7 mouse cellular contexts compared by ENCODE assay signal in genomic region chr2:49450467-49450866, GRCm38 (mm10). TPM values are rescaled to one million over a fixed set of nuclear protein-coding genes. Genes with fewer than 3 reads are reported as not detected.
A peak's percentile ranks its signal among the peaks of the same experiment; 100 is the strongest.
DNase-seq lines count a peak whose midpoint lies in the region; ATAC-seq and TF ChIP-seq lines count a peak whose summit lies in the region.

No protein-coding gene starts in this region.

- 0 out of 2 replicates have a peak overlapping the region, but pooled peaks have one; percentile 95 for H3K9ac ChIP-seq in lung, postnatal 0 days (replicated peaks; ENCODE audit: low read depth)
- peak overlapping the region; percentile 97 for H3K9ac ChIP-seq in forebrain, embryonic 11.5 days (ENCODE audit: low read length)
- peak overlapping the region; percentile 88 for H3K9ac ChIP-seq in limb, embryonic 13.5 days
- peak overlapping the region; percentile 93; the same call in 1 of the 2 replicates for H3K9ac ChIP-seq in stomach, embryonic 14.5 days (replicated peaks; ENCODE audit: low read depth, low read length)

- ATAC-seq in lung, postnatal 0 days = no peak
- no peak for ATAC-seq in forebrain, embryonic 11.5 days (replicated peaks; ENCODE audit: low FRiP score)
- ATAC-seq in limb, embryonic 13.5 days (ENCODE audit: low FRiP score, low read depth) = no peak
- no peak for ATAC-seq in stomach, embryonic 14.5 days (ENCODE audit: insufficient number of reproducible peaks, insufficient read depth, low FRiP score, low read depth)

- H3K27ac ChIP-seq in lung, postnatal 0 days (ENCODE audit: low read length) = no peak overlapping the region
- H3K27ac ChIP-seq in forebrain, embryonic 11.5 days (ENCODE audit: low read depth, low read length) = peak overlapping the region; percentile 99; the same call in 1 of the 2 replicates
- H3K27ac ChIP-seq in limb, embryonic 13.5 days = no peak overlapping the region
- H3K27ac ChIP-seq in stomach, embryonic 14.5 days (ENCODE audit: low read length) = no peak overlapping the region

- peak overlapping the region; percentile 90 for H3K4me2 ChIP-seq in lung, postnatal 0 days (replicated peaks; ENCODE audit: low read depth, low read length)
- peak overlapping the region; percentile 81 for H3K4me2 ChIP-seq in forebrain, embryonic 11.5 days (ENCODE audit: low read depth, low read length, severe bottlenecking)
- peak overlapping the region; percentile 90 for H3K4me2 ChIP-seq in limb, embryonic 13.5 days (replicated peaks)
- H3K4me2 ChIP-seq in stomach, embryonic 14.5 days (replicated peaks; ENCODE audit: low read depth, low read length) = peak overlapping the region; percentile 47

- DNase-seq in lung, postnatal 0 days (ENCODE audit: low spot score) = peak; percentile 5
- DNase-seq in lung, adult 18-20 months = no peak
- no peak for DNase-seq in forebrain, embryonic 11.5 days (ENCODE audit: low spot score)
- DNase-seq in right cerebral cortex, postnatal 14 days = no peak
- no peak for DNase-seq in adrenal gland, postnatal 14 days

- H3K4me3 ChIP-seq in lung, postnatal 0 days (ENCODE audit: low read depth, low read length) = peak overlapping the region; percentile 94
- H3K4me3 ChIP-seq in forebrain, embryonic 11.5 days (ENCODE audit: low read depth, low read length) = peak overlapping the region; percentile 87
- peak overlapping the region; percentile 98 for H3K4me3 ChIP-seq in limb, embryonic 13.5 days
- H3K4me3 ChIP-seq in stomach, embryonic 14.5 days (ENCODE audit: low read depth, low read length) = peak overlapping the region; percentile 91

- H3K36me3 ChIP-seq in lung, postnatal 0 days (ENCODE audit: insufficient read depth, low read length) = no peaks in the 10 kb centered on the region
- no peaks in the 10 kb centered on the region for H3K36me3 ChIP-seq in forebrain, embryonic 11.5 days (ENCODE audit: control insufficient read depth, insufficient read depth, low read length)
- H3K36me3 ChIP-seq in limb, embryonic 13.5 days = no peaks in the 10 kb centered on the region
- H3K36me3 ChIP-seq in stomach, embryonic 14.5 days (ENCODE audit: control insufficient read depth, insufficient read depth, low read length) = no peaks in the 10 kb centered on the region

- WGBS in lung, postnatal 0 days = 18% methylated on average over 4 of the region's 4 CpGs
- 9% methylated on average over 4 of the region's 4 CpGs for WGBS in forebrain, embryonic 11.5 days
- 6% methylated on average over 4 of the region's 4 CpGs for WGBS in limb, embryonic 13.5 days
- WGBS in stomach, embryonic 14.5 days = 22% methylated on average over 4 of the region's 4 CpGs

- no peak for TF ChIP-seq CTCF in lung, postnatal 0 days (IDR thresholded peaks at IDR 0.05)

- no peaks in the 10 kb centered on the region for H3K27me3 ChIP-seq in lung, postnatal 0 days (replicated peaks; ENCODE audit: insufficient read depth, low read length)
- H3K27me3 ChIP-seq in forebrain, embryonic 11.5 days (ENCODE audit: control insufficient read depth, insufficient read depth, low read length) = no peaks in the 10 kb centered on the region
- no peaks in the 10 kb centered on the region for H3K27me3 ChIP-seq in limb, embryonic 13.5 days
- H3K27me3 ChIP-seq in stomach, embryonic 14.5 days (ENCODE audit: control insufficient read depth, insufficient read depth, low read length) = no peaks in the 10 kb centered on the region

- no peaks in the 10 kb centered on the region for H3K4me1 ChIP-seq in lung, postnatal 0 days (ENCODE audit: insufficient read depth, low read depth, low read length)
- H3K4me1 ChIP-seq in forebrain, embryonic 11.5 days (replicated peaks; ENCODE audit: control insufficient read depth, insufficient read depth, low read length) = 0 out of 2 replicates have a peak, but pooled peaks cover 5% of the 10 kb centered on the region
- H3K4me1 ChIP-seq in limb, embryonic 13.5 days = peaks cover 17% of the 10 kb centered on the region
- H3K4me1 ChIP-seq in stomach, embryonic 14.5 days (ENCODE audit: control insufficient read depth, insufficient read depth, low read length) = no peaks in the 10 kb centered on the region

- no peak for TF ChIP-seq EP300 in lung, postnatal 0 days (IDR thresholded peaks at IDR 0.05)

- H3K9me3 ChIP-seq in lung, postnatal 0 days (ENCODE audit: low read length) = no peaks in the 10 kb centered on the region
- no peaks in the 10 kb centered on the region for H3K9me3 ChIP-seq in forebrain, embryonic 11.5 days (ENCODE audit: control insufficient read depth, low read length)
- H3K9me3 ChIP-seq in limb, embryonic 13.5 days = no peaks in the 10 kb centered on the region
- H3K9me3 ChIP-seq in stomach, embryonic 14.5 days (ENCODE audit: control insufficient read depth, low read depth, low read length) = no peaks in the 10 kb centered on the region

RNA-seq across cellular contexts. Expression of gene Epc2, which starts 0.8 kb away (rescaled TPM):
- polyA plus RNA-seq in lung, postnatal 0 days (2015; fragmentation: Nextera tagmentation; extraction: Ambion mirVana) = 4.9 and 5.8 TPM in 2 replicates
- polyA plus RNA-seq in forebrain, embryonic 11.5 days (2014; fragmentation: Nextera tagmentation; extraction: Ambion mirVana) = 12.3 and 14.4 TPM in 2 replicates
- polyA plus RNA-seq in limb, embryonic 13.5 days (2015; fragmentation: Nextera tagmentation; extraction: Ambion mirVana) = 7.1 and 7.6 TPM in 2 replicates
- 12.9 and 13.8 TPM in 2 replicates for polyA plus RNA-seq in stomach, embryonic 14.5 days (2014; fragmentation: Nextera tagmentation; extraction: Ambion mirVana)
- total RNA-seq in adrenal gland, postnatal 14 days (2021) = 22.9 and 23.2 TPM in 2 replicates
